Mouse (Mus musculus) heart, embryonic 14.5 days (tissue): ENCODE data around the gene Atg16l2. TPM values are rescaled to one million over a fixed set of nuclear protein-coding genes. Genes with fewer than 3 reads are reported as not detected.

Source experiments
- ATAC-seq: fragments of 200-750 bp; cut with Nextera tagmentation; 2 replicates; pipeline ENCODE4 v1.8.0; 2017; ENCODE audit warnings: low read depth, moderate TSS enrichment; ENCODE audit not compliant: insufficient number of reproducible peaks, insufficient read depth, low FRiP score
- H3K27ac ChIP-seq, 2 experiments: fragments of 200-500 bp in 1 of 2; fragments of 300-500 bp in 1 of 2; sonication (generic) in 1 of 2; replicated peaks in 1 of 2; 2 replicates each; pipeline ENCODE4 v1.5.1; 2012 to 2014; ENCODE audit warnings: low read depth in 2 of 2, low read length in 2 of 2, control low read depth in 1 of 2, mild to moderate bottlenecking in 1 of 2, mixed read lengths in 1 of 2; ENCODE audit not compliant: control insufficient read depth in 1 of 2, insufficient read depth in 1 of 2
- H3K27me3 ChIP-seq: fragments of 300-500 bp; sonication (generic); 2 replicates; pipeline ENCODE4 v1.6.1; 2014; ENCODE audit warnings: mild to moderate bottlenecking, low read length, control low read depth; ENCODE audit not compliant: control insufficient read depth, insufficient read depth
- H3K36me3 ChIP-seq: fragments of 300-500 bp; sonication (generic); 2 replicates; pipeline ENCODE4 v1.6.1; 2014; ENCODE audit warnings: mild to moderate bottlenecking, control low read depth, low read length, mixed read lengths; ENCODE audit not compliant: control insufficient read depth, insufficient read depth
- H3K4me1 ChIP-seq, 2 experiments: fragments of 200-500 bp in 1 of 2; fragments of 300-500 bp in 1 of 2; sonication (generic) in 1 of 2; 2 replicates each; pipeline ENCODE4 v1.6.1; 2012 to 2014; ENCODE audit warnings: low read length in 2 of 2, control low read depth in 1 of 2, mixed read lengths in 1 of 2; ENCODE audit not compliant: control insufficient read depth in 2 of 2, insufficient read depth in 2 of 2
- H3K4me2 ChIP-seq: fragments of 300-500 bp; sonication (generic); 2 replicates; pipeline ENCODE4 v1.6.1; 2014; ENCODE audit warnings: mild to moderate bottlenecking, low read length
- H3K4me3 ChIP-seq, 2 experiments: fragments of 200-500 bp in 1 of 2; fragments of 300-500 bp in 1 of 2; sonication (generic) in 1 of 2; 2 replicates each; pipeline ENCODE4 v1.5.1; 2012 to 2014; ENCODE audit warnings: low read length in 2 of 2, mild to moderate bottlenecking in 2 of 2, control low read depth in 1 of 2, low read depth in 1 of 2, moderate library complexity in 1 of 2; ENCODE audit not compliant: control insufficient read depth in 1 of 2, insufficient read depth in 1 of 2
- H3K9ac ChIP-seq: fragments of 300-500 bp; sonication (generic); 2 replicates; pipeline ENCODE4 v1.6.1; 2014; ENCODE audit warnings: mild to moderate bottlenecking, low read length
- H3K9me3 ChIP-seq: fragments of 300-500 bp; sonication (generic); 2 replicates; pipeline ENCODE4 v1.6.1; 2016; ENCODE audit warnings: low read length, control low read depth; ENCODE audit not compliant: control insufficient read depth
- WGBS: fragments of 180-500 bp; shearing (Covaris S2); extraction: QIAGEN DNeasy Blood & Tissue Kit; methylation state at CpG from one replicate; pipeline ENCODE4 v1.1.7; 2014; 5-methylcytosine and 5-hydroxymethylcytosine counted together
- polyA plus RNA-seq: library from polyadenylated mRNA; unstranded; fragments of >200 nt; fragmentation: Nextera tagmentation; extraction: Ambion mirVana; gene quantifications from 2 replicates; pipeline ENCODE4 v1.2.1, GENCODE M21; 2014

Atg16l2 gene
- 21.3 and 25.5 TPM in 2 replicates for polyA plus RNA-seq

DNA sequence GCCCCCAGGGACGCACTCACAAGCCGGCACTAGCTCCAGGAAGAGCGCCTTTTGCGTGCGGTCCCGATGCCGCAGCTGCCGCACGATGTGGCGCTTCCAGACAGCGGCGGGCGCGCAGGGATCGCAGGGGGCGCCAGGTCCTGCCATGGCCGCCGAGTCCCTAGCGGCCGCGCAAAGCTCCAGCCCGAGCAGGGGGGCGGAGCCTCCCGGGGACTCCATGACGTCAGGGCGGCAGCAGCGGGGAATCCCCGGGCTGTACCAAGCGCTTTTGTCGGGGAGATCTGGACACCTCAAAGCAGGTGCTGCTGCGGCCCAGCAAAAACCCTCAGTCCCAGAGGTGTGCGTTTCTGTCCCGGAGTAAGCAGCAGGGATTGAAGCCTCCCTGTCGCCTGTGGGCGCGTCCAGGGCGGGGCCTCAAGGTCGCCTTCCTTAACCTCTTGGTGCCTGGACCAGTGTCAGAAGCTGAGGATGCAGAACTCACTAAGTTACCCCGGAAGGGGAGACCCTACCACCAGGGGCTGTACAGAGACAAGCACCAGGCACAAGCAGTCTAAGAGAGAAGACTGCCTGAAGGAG, at the start of gene Atg16l2:
TSS of gene Atg16l2 (minus strand) at position 371 of the 576 bp plus-strand sequence.
- Histone ChIP-seq H3K4me3 (peak within 1 kb of the TSS; percentile 58 to 76), H3K9me3 (no peaks in the 10 kb centered on the region), H3K36me3 (0 out of 2 replicates have a peak, but pooled peaks cover 4% of the 10 kb centered on the region), H3K4me2 (peak within 1 kb of the TSS; percentile 75), H3K27me3 (no peaks in the 10 kb centered on the region), H3K4me1 (peaks cover 9% of the 10 kb centered on the region in 2 experiments), H3K27ac (peak within 1 kb of the TSS; percentile 72 to 88), H3K9ac (peak within 1 kb of the TSS; percentile 80)
- ATAC-seq, result peak; percentile 98
- WGBS, result under 1% methylated on average over 39 of the region's 39 CpGs

DNA sequence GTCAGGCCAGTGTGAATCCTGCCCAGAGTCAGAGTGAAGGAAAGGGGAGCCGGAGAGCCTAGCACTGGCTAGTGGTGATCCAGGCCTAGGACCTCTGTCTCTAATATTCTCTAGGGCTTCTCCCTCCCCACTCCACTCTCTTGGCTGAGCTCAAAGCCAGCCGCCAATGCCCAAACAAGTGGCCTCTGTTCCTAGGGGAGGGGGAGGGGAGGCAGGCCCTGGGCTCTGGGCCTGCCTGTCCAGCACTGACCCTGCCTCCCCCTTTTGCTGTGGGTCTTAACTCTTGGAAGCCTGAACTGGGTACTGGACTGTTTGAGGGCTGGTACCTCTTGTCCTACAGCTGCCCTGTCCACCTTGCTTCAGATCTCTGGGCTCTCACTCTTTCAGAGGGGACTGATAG, 47.8 kb upstream of the Atg16l2 start:
- Histone ChIP-seq H3K4me3 (no peak overlapping the region), H3K9me3 (no peaks in the 10 kb centered on the region), H3K9ac (peak overlapping the region; percentile 5; the same call in 1 of the 2 replicates), H3K27me3 (peaks cover 22% of the 10 kb centered on the region), H3K27ac (no peak overlapping the region), H3K4me1 (peaks cover 11 to 17% of the 10 kb centered on the region in 2 experiments), H3K36me3 (no peaks in the 10 kb centered on the region), H3K4me2 (no peak overlapping the region)
- ATAC-seq, result no peak
- 25% methylated on average over 2 of the region's 2 CpGs for WGBS

DNA sequence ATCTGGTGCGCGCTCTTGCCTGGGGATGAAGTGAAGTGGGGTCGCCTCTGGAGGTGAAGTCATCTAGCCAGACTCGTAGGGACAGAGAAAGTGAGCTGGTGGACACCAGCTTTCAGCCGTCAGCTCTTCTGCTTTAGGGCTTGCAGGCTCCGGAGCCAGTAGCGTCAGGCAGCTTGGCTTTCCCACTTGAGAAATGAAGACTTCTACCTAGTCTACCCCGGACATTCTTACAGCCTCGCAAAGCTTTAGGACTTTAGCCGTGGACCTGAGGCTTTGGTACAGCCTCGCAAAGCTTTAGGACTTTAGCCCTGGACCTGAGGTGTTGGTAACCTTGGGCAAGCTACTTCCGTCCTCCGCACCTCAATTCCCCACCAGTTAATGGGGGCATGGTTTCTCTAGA, 46.3 kb upstream of the Atg16l2 start:
- Histone ChIP-seq H3K36me3 (no peaks in the 10 kb centered on the region; the same call in 1 of the 2 replicates), H3K4me2 (peak overlapping the region; percentile 98), H3K4me1 (peaks cover 15 to 23% of the 10 kb centered on the region in 2 experiments), H3K27me3 (peaks cover 22% of the 10 kb centered on the region), H3K27ac (no peak overlapping the region), H3K9ac (peak overlapping the region; percentile 71), H3K9me3 (no peaks in the 10 kb centered on the region), H3K4me3 (peak overlapping the region; percentile 59 to 63)
- 4% methylated on average over 13 of the region's 13 CpGs for WGBS
- no peak for ATAC-seq

DNA sequence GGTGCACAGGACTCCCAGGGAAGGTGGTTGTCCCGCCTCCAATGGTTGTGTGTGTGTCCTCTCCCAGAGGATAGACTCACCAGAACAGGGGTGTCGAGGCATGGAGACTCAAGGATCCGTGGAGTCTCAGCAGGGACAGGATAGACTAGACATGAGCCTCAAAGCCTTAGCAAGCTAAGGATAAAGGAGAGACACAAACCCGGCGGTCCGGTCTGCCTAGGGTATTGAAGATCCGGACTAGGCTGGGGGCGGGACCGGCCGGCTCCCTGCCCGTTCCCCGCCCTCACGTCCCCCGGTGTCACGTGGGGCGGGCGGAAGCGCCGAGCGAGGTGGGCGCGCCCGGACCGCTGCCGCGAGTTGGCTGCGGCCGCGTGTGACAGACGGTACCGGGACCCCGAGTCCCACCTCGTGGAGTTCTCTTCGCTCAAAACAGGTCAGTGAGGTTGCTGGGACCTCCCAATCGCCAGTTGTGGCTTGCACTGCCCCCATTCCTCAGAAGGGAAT, 45.8 kb upstream of the Atg16l2 start, which contains the start of gene Arap1:
TSS of gene Arap1 (plus strand) at position 301 of the 504 bp plus-strand sequence.
- peak within 1 kb of the TSS; percentile 71 for H3K9ac ChIP-seq
- peak within 1 kb of the TSS; percentile 98 for H3K4me2 ChIP-seq
- no peak for ATAC-seq
- H3K4me1 ChIP-seq, result peaks cover 15 to 24% of the 10 kb centered on the region in 2 experiments
- H3K27me3 ChIP-seq, result peaks cover 22% of the 10 kb centered on the region
- no peaks in the 10 kb centered on the region; the same call in 1 of the 2 replicates for H3K36me3 ChIP-seq
- H3K9me3 ChIP-seq, result no peaks in the 10 kb centered on the region
- peak within 1 kb of the TSS; percentile 59 to 63 for H3K4me3 ChIP-seq
- 2% methylated on average over 35 of the region's 35 CpGs for WGBS
- H3K27ac ChIP-seq, result no peak within 1 kb of the TSS

DNA sequence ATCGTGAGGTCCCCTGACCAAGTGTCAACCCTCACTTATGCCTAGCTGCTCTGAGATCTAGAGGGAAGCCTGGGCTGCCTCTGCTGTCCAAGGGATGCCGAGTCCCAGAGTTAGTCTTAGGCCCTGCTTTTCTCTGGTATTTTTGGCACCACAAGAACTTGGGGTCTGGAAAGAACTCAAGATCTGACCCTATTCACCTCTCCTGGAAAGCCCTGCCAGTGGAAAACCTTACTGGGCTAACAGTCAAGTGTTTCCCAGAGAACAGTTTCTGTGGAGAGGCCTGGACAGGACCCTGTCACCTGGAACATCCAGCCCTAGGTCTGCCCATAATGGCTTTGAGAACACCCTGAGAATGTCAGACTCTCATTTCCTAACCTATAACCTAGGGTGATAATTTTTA, 44.9 kb upstream of the Atg16l2 start:
- no peak overlapping the region for H3K27ac ChIP-seq
- H3K36me3 ChIP-seq, result no peaks in the 10 kb centered on the region; the same call in 1 of the 2 replicates
- no peak for ATAC-seq
- H3K9me3 ChIP-seq, result no peaks in the 10 kb centered on the region
- no peak overlapping the region; the same call in 1 of the 2 replicates for H3K9ac ChIP-seq
- peaks cover 22% of the 10 kb centered on the region for H3K27me3 ChIP-seq
- H3K4me1 ChIP-seq, result peaks cover 20 to 31% of the 10 kb centered on the region in 2 experiments
- H3K4me3 ChIP-seq, result no peak overlapping the region
- 86% methylated on average over 2 of the region's 2 CpGs for WGBS
- no peak overlapping the region for H3K4me2 ChIP-seq

DNA sequence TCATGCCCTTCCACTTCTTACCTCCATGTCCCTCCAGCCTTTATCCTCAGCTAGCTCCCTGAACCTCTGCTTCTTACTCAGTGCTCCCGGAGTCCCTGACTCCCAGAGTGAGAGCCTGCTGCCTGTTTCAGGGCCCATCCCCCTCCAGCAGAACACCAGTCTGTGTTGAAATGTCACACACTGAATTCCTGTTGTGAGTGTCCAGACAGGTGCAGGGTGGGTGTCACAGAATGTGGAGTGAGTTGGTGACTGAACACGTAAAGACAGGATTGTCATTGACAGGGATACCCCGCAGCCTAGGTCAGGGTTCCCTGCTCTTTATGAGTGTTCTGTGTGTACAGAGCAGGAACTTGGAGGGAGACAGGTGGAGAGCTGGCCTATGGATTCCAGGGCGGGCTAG, 42.8 kb upstream of the Atg16l2 start:
- no peak overlapping the region for H3K9ac ChIP-seq
- H3K27me3 ChIP-seq, result peaks cover 10% of the 10 kb centered on the region
- no peak overlapping the region for H3K27ac ChIP-seq
- H3K36me3 ChIP-seq, result no peaks in the 10 kb centered on the region; the same call in 1 of the 2 replicates
- no peak overlapping the region for H3K4me3 ChIP-seq
- no peaks in the 10 kb centered on the region for H3K9me3 ChIP-seq
- no peak for ATAC-seq
- WGBS, result 40% methylated on average over 4 of the region's 4 CpGs
- H3K4me1 ChIP-seq, result peaks cover 20 to 37% of the 10 kb centered on the region in 2 experiments
- no peak overlapping the region for H3K4me2 ChIP-seq

DNA sequence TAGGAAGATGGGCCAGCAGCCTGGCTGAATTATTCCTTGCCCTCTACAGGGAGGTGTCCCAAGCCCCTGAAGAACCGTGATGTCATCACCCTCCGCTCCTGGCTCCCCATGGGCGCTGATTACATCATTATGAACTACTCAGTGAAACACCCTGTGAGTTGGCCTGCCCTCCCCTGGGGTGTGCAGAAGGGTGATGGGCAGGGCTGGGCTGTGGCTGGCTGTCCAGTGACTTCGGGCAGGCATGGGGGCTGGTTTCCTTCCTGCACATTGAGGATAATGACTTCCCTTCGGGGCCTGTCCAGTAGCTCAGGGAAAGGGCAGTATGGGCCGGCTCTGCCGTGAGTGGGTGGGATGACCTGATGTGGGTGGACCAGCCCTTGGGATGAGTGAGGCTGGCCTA, 41.1 kb upstream of the Atg16l2 start:
- 58% methylated on average over 7 of the region's 7 CpGs for WGBS
- Histone ChIP-seq H3K4me2 (no peak overlapping the region), H3K9me3 (no peaks in the 10 kb centered on the region), H3K4me3 (no peak overlapping the region), H3K27me3 (no peaks in the 10 kb centered on the region), H3K4me1 (peaks cover 16 to 24% of the 10 kb centered on the region in 2 experiments), H3K36me3 (no peaks in the 10 kb centered on the region; the same call in 1 of the 2 replicates), H3K9ac (no peak overlapping the region), H3K27ac (no peak overlapping the region)
- ATAC-seq, result no peak; the same call in 1 of the 2 replicates
